Mouse (Mus musculus): ENCODE data around the gene Olfr313. TPM values are rescaled to one million over a fixed set of nuclear protein-coding genes. Genes with fewer than 3 reads are reported as not detected.
"Not testable (repeated sequence)": the region's sequence is repeated elsewhere in the genome, so short reads cannot be mapped to it uniquely, and the experiment has no call there.

Gene Olfr313
- not detected for total RNA-seq (2021)

- DNase-seq; intact Hi-C loops (cut with DNase I): not testable (repeated sequence)
Measured at GRCm38 (mm10) chr11:58814700-58815099, at the start of gene Olfr313. TSS of gene Olfr313 (plus strand) at chr11:58815000.

GRCm38 (mm10) chr11:58772888-58773287 is 41.9 kb upstream of the Olfr313 start, which contains the start of gene Olfr315:
TSS of gene Olfr315 (plus strand) at chr11:58773188.
- no peak for DNase-seq
- intact Hi-C loops (cut with DNase I), result no loop called here

- no peak for DNase-seq
- intact Hi-C loops (cut with DNase I), result no loop called here
Measured at GRCm38 (mm10) chr11:58782480-58783089, 32.2 kb upstream of the Olfr313 start, which contains the start of gene Olfr314. TSS of gene Olfr314 (plus strand) at chr11:58782952.

GRCm38 (mm10) chr11:58784182-58784581 is 30.6 kb upstream of the Olfr313 start:
- no peak for DNase-seq
- intact Hi-C loops (cut with DNase I), result no loop called here

GRCm38 (mm10) chr11:58787651-58788050 is 27.1 kb upstream of the Olfr313 start:
- intact Hi-C loops (cut with DNase I), result no loop called here
- DNase-seq, result no peak

- intact Hi-C loops (cut with DNase I), result no loop called here
- no peak for DNase-seq
Measured at GRCm38 (mm10) chr11:58788346-58788745, 26.5 kb upstream of the Olfr313 start.

GRCm38 (mm10) chr11:58789532-58789931 is 25.3 kb upstream of the Olfr313 start:
- DNase-seq, result no peak
- intact Hi-C loops (cut with DNase I), result no loop called here

- intact Hi-C loops (cut with DNase I), result no loop called here
Measured at GRCm38 (mm10) chr11:58790053-58790452, 24.7 kb upstream of the Olfr313 start.

GRCm38 (mm10) chr11:58790646-58791045 is 24.2 kb upstream of the Olfr313 start:
- DNase-seq, result no peak
- intact Hi-C loops (cut with DNase I), result no loop called here

More at GRCm38 (mm10) chr11:58790053-58790452, 24.7 kb upstream of the Olfr313 start:
- DNase-seq, result no peak

- intact Hi-C loops (cut with DNase I), result no loop called here
- DNase-seq, result no peak
Measured at GRCm38 (mm10) chr11:58795856-58796255, 18.9 kb upstream of the Olfr313 start.

GRCm38 (mm10) chr11:58796850-58797249 is 17.9 kb upstream of the Olfr313 start:
- DNase-seq, result no peak
- intact Hi-C loops (cut with DNase I), result no loop called here

- no peak for DNase-seq
- intact Hi-C loops (cut with DNase I), result no loop called here
Measured at GRCm38 (mm10) chr11:58799747-58800146, 15.1 kb upstream of the Olfr313 start.

GRCm38 (mm10) chr11:58801558-58802228 is 13.1 kb upstream of the Olfr313 start, which contains the start of gene Fam183b:
TSS of gene Fam183b (minus strand) at chr11:58801960.
- intact Hi-C loops (cut with DNase I), result no loop called here
- peak; percentile 76 for DNase-seq

- intact Hi-C loops (cut with DNase I), result no loop called here
- DNase-seq, result no peak
Measured at GRCm38 (mm10) chr11:58803871-58804270, 10.9 kb upstream of the Olfr313 start.

GRCm38 (mm10) chr11:58804393-58804792 is 10.4 kb upstream of the Olfr313 start:
- no peak for DNase-seq

GRCm38 (mm10) chr11:58812001-58812400 is 2.8 kb upstream of the Olfr313 start:
- no peak for DNase-seq
- intact Hi-C loops (cut with DNase I), result no loop called here

More at GRCm38 (mm10) chr11:58804393-58804792, 10.4 kb upstream of the Olfr313 start:
- intact Hi-C loops (cut with DNase I), result no loop called here

- intact Hi-C loops (cut with DNase I), result no loop called here
Measured at GRCm38 (mm10) chr11:58815676-58816075, 876 bp downstream of the Olfr313 start.

GRCm38 (mm10) chr11:58828937-58829336 is 14.1 kb downstream of the Olfr313 start, which contains the start of gene Olfr312:
TSS of gene Olfr312 (plus strand) at chr11:58829237.
- intact Hi-C loops (cut with DNase I), result not testable (repeated sequence)

More at GRCm38 (mm10) chr11:58815676-58816075, 876 bp downstream of the Olfr313 start:
- no peak for DNase-seq

GRCm38 (mm10) chr11:58829764-58830163 is 15.0 kb downstream of the Olfr313 start:
- no peak for DNase-seq

More at GRCm38 (mm10) chr11:58828937-58829336, 14.1 kb downstream of the Olfr313 start, which contains the start of gene Olfr312:
- DNase-seq, result not testable (repeated sequence)

GRCm38 (mm10) chr11:58832541-58832940 is 17.7 kb downstream of the Olfr313 start:
- intact Hi-C loops (cut with DNase I); DNase-seq: not testable (repeated sequence)

More at GRCm38 (mm10) chr11:58829764-58830163, 15.0 kb downstream of the Olfr313 start:
- intact Hi-C loops (cut with DNase I), result no loop called here

GRCm38 (mm10) chr11:58838951-58839350 is 24.2 kb downstream of the Olfr313 start, which contains the start of gene Olfr311:
TSS of gene Olfr311 (plus strand) at chr11:58839251.
- DNase-seq; intact Hi-C loops (cut with DNase I): not testable (repeated sequence)
